Mouse (Mus musculus) stomach, postnatal 0 days (tissue): ENCODE measurements around the gene Rxra.

ENCODE experiments used
- CTCF ChIP-seq: IDR thresholded peaks from 2 replicates; pipeline ENCODE4 v1.5.1; 2016; ENCODE audit warnings: antibody characterized with exemption, low read depth, mild to moderate bottlenecking, moderate library complexity
- EP300 ChIP-seq: optimal IDR thresholded peaks from 2 replicates; pipeline ENCODE3; 2016; ENCODE audit warnings: antibody characterized with exemption

DNA sequence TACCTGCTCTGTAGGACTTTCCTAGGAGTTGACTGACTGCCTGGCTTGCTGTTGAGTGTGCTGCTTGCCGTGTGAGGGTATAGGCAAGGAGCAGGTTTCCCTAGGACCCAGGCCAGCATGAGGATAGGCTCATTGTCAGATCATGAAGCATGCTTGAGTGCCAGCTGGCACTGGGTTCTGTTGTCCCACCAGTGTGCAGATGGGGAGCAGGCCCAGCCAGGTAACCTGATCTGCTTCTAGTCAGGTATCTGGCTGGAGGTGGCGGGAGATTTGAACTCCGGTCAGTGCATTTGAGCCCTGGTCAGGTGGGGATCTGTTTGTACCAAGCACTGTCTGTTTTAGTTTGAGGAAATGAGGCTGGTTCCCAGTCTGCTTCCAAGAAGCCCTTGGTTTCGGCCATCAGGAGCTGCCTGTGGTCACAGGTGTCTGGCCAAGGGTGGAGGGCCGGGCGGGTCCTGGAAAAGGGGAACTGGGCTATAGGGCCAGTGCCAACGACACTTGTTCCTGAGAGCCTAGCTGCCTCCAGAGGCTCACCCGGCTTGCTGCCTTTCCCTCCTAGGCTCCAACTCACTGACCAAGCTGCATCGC, 48.6 kb downstream of the Rxra start:
- no peak for TF ChIP-seq EP300
- no peak for TF ChIP-seq CTCF
